Mouse (Mus musculus): ENCODE measurements around the gene Ech1. TPM values are rescaled to one million over a fixed set of nuclear protein-coding genes. Genes with fewer than 3 reads are reported as not detected.

The Ech1 gene
- total RNA-seq (2021): 10 to 100 TPM; 53.5 to 56.6 TPM
- long read RNA-seq, experiment 1, transcript Ech1-201 (10 exons, 1,267 nt): major isoform, 66 of 78 reads
- long read RNA-seq, experiment 1, partial matches to known transcripts: 5 of 78 reads
- long read RNA-seq, experiment 1, other reads (novel, unspliced or antisense): 6 of 78 reads
- long read RNA-seq, experiment 2, transcript Ech1-201 (10 exons, 1,267 nt): major isoform, 51 of 57 reads
- long read RNA-seq, experiment 2, partial matches to known transcripts: 2 of 57 reads
- long read RNA-seq, experiment 2, other reads (novel, unspliced or antisense): 4 of 57 reads

- DNase-seq (ENCODE audit: low spot score in 2 of 2): peak; percentile 86
Observed at GRCm38 (mm10) chr7:28824941-28825685, at the start of gene Ech1. Gene Ech1, plus strand, starts transcription at chr7:28825217.

GRCm38 (mm10) chr7:28778825-28779224 lies 46.2 kb upstream of the Ech1 start:
- no peak for DNase-seq (ENCODE audit: low spot score in 2 of 2)

GRCm38 (mm10) chr7:28780067-28780658 lies 44.9 kb upstream of the Ech1 start:
- peak; percentile 90 to 95 for DNase-seq (ENCODE audit: low spot score in 2 of 2)

GRCm38 (mm10) chr7:28780857-28781256 lies 44.2 kb upstream of the Ech1 start:
- peak; percentile 39 to 49 for DNase-seq (ENCODE audit: low spot score in 2 of 2)

- no peak for DNase-seq (ENCODE audit: low spot score in 2 of 2)
Observed at GRCm38 (mm10) chr7:28781261-28781663, 43.8 kb upstream of the Ech1 start.

GRCm38 (mm10) chr7:28785161-28785560 lies 39.9 kb upstream of the Ech1 start:
- no peak for DNase-seq (ENCODE audit: low spot score in 2 of 2)

- DNase-seq (ENCODE audit: low spot score in 2 of 2): no peak
Observed at GRCm38 (mm10) chr7:28787884-28788283, 37.1 kb upstream of the Ech1 start.

- DNase-seq (ENCODE audit: low spot score in 2 of 2): no peak
Observed at GRCm38 (mm10) chr7:28788307-28789195, 36.5 kb upstream of the Ech1 start, which contains the start of gene Rinl. Gene Rinl, plus strand, starts transcription at chr7:28788969.

GRCm38 (mm10) chr7:28789235-28789634 lies 35.8 kb upstream of the Ech1 start:
- DNase-seq (ENCODE audit: low spot score in 2 of 2): no peak

- DNase-seq (ENCODE audit: low spot score in 2 of 2): no peak
Observed at GRCm38 (mm10) chr7:28790066-28790806, 34.8 kb upstream of the Ech1 start.

- DNase-seq (ENCODE audit: low spot score in 2 of 2): no peak
Observed at GRCm38 (mm10) chr7:28791706-28792105, 33.3 kb upstream of the Ech1 start.

GRCm38 (mm10) chr7:28792391-28793185 lies 32.4 kb upstream of the Ech1 start:
- no peak for DNase-seq (ENCODE audit: low spot score in 2 of 2)

GRCm38 (mm10) chr7:28793834-28794233 lies 31.2 kb upstream of the Ech1 start:
- no peak for DNase-seq (ENCODE audit: low spot score in 2 of 2)

- no peak for DNase-seq (ENCODE audit: low spot score in 2 of 2)
Observed at GRCm38 (mm10) chr7:28794496-28794895, 30.5 kb upstream of the Ech1 start.

- no peak for DNase-seq (ENCODE audit: low spot score in 2 of 2)
Observed at GRCm38 (mm10) chr7:28795832-28796231, 29.2 kb upstream of the Ech1 start.

GRCm38 (mm10) chr7:28796562-28796975 lies 28.4 kb upstream of the Ech1 start:
- peak; percentile 74 to 78 for DNase-seq (ENCODE audit: low spot score in 2 of 2)

GRCm38 (mm10) chr7:28799994-28800393 lies 25.0 kb upstream of the Ech1 start:
- no peak for DNase-seq (ENCODE audit: low spot score in 2 of 2)

- no peak for DNase-seq (ENCODE audit: low spot score in 2 of 2)
Observed at GRCm38 (mm10) chr7:28801451-28801850, 23.6 kb upstream of the Ech1 start.

- no peak for DNase-seq (ENCODE audit: low spot score in 2 of 2)
Observed at GRCm38 (mm10) chr7:28801901-28802670, 22.9 kb upstream of the Ech1 start.
